Mouse (Mus musculus) kidney, adult 2 months (tissue): ENCODE data around the gene Vwa5b2.

Experiments
- CTCF ChIP-seq: fragments of 200-500 bp; conservative IDR thresholded peaks from 2 replicates; pipeline ENCODE4 v1.5.1; 2011; ENCODE audit warnings: low read depth, mild to moderate bottlenecking, control low read depth, low read length, moderate library complexity, mixed read lengths; ENCODE audit not compliant: insufficient read depth, insufficient read length
- POLR2A ChIP-seq: fragments of 200-500 bp; IDR thresholded peaks from one replicate; pipeline ENCODE4 v1.6.1; 2011; ENCODE audit warnings: low read depth, low read length, control low read depth

DNA sequence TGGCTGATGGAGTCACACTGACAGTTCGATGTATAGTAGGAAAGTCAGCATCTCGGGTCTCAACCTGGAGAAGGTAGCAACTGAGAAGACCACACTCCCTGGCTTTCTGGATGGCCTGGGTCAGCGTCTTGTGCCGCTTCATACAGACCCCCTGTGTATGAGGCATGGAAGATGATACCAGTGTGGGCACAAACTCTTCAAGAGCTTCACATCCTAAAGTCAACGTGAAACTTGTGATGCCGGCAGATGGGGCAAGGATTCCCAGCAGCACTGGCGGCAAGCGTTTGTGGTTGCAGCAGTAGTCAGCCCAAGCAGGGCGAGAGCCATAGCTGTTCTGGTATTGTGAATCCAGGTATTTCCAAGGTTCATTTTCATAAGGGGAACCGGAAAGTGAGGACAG is 43.6 kb upstream of the Vwa5b2 start:
- TF ChIP-seq CTCF = no peak
- TF ChIP-seq POLR2A = no peak
